Mouse (Mus musculus) lung, adult 10 weeks (tissue): ENCODE measurements around the gene Nacc1. TPM values are rescaled to one million over a fixed set of nuclear protein-coding genes. Genes with fewer than 3 reads are reported as not detected.

Experiments
- polyA plus RNA-seq: library from polyadenylated mRNA; stranded (reverse); fragments of 350-450 nt; fragmentation: Illumina TruSeq; extraction: RNeasy Lipid Tissue Mini Kit (QIAGEN cat#74804); gene quantifications from one replicate; pipeline ENCODE4 v1.2.3, GENCODE M21; 2014; ENCODE audit warnings: low read depth, low replicate concordance; ENCODE audit not compliant: insufficient read depth

The Nacc1 gene
- polyA plus RNA-seq, result 19.5 TPM

GRCm38 (mm10) chr8:84687705-84688100, at the start of gene Nacc1:
TSS of gene Nacc1 (minus strand) at chr8:84687862.

GRCm38 (mm10) chr8:84722850-84723570, 35.3 kb upstream of the Nacc1 start, which contains the start of gene G430095P16Rik:
TSS of gene G430095P16Rik (plus strand) at chr8:84723007.

GRCm38 (mm10) chr8:84700941-84701911, 13.6 kb upstream of the Nacc1 start, which contains the start of gene Lyl1:
TSS of gene Lyl1 (plus strand) at chr8:84701457.

GRCm38 (mm10) chr8:84686191-84687002, 1.3 kb downstream of the Nacc1 start, which contains the start of gene Trmt1:
TSS of gene Trmt1 (plus strand) at chr8:84686307.

GRCm38 (mm10) chr8:84662581-84663065, 25.0 kb downstream of the Nacc1 start, which contains the start of gene Ier2:
TSS of gene Ier2 (minus strand) at chr8:84662852.

Other genes starting within 250 kb of the Nacc1 start
- gene Ier2, start 25.0 kb downstream of the Nacc1 start, polyA plus RNA-seq, result 78.5 TPM
- gene Trmt1, start 1.6 kb downstream of the Nacc1 start, polyA plus RNA-seq, result 35.5 TPM
- 11.6 TPM for gene Lyl1, start 13.6 kb upstream of the Nacc1 start, polyA plus RNA-seq
- 2.9 TPM for gene G430095P16Rik, start 35.1 kb upstream of the Nacc1 start, polyA plus RNA-seq
- gene Nfix, start 112.5 kb upstream of the Nacc1 start, polyA plus RNA-seq, result 17.5 TPM
- 6.1 TPM for gene Dand5, start 135.0 kb upstream of the Nacc1 start, polyA plus RNA-seq
- 12.6 TPM for gene Gadd45gip1, start 143.7 kb upstream of the Nacc1 start, polyA plus RNA-seq
- gene Rad23a, start 152.8 kb upstream of the Nacc1 start, polyA plus RNA-seq, result 43.6 TPM
- 348 TPM for gene Calr, start 159.1 kb upstream of the Nacc1 start, polyA plus RNA-seq
- 20.7 TPM for gene Farsa, start 169.1 kb upstream of the Nacc1 start, polyA plus RNA-seq
- 6.5 TPM for gene Syce2, start 184.2 kb upstream of the Nacc1 start, polyA plus RNA-seq
- gene Gcdh, start 206.1 kb upstream of the Nacc1 start, polyA plus RNA-seq, result 19.6 TPM
- gene Klf1, start 214.1 kb upstream of the Nacc1 start, polyA plus RNA-seq, result 0.20 TPM
- 28.2 TPM for gene Dnase2a, start 220.7 kb upstream of the Nacc1 start, polyA plus RNA-seq
- gene Mast1, start 249.5 kb upstream of the Nacc1 start, polyA plus RNA-seq, result 0.09 TPM